Mouse (Mus musculus) forelimb bud, embryonic 11.5 days (tissue): ENCODE measurements at regions not wholly inside any gene's neighbourhood (a gene's known extent, or its start where the extent isn't known, plus 50 kb on each side); places are given as distances from the start of the nearest gene placed in this dataset.

ENCODE experiments used
- DNase-seq: peaks from one replicate; pipeline ENCODE4 v3.0.0-alpha.2; 2012; ENCODE audit warnings: low read depth, low spot score

GRCm38 (mm10) chr8:90192856-90193255 lies 155.3 kb downstream of the Tox3 start:
- no peak for DNase-seq

DNA sequence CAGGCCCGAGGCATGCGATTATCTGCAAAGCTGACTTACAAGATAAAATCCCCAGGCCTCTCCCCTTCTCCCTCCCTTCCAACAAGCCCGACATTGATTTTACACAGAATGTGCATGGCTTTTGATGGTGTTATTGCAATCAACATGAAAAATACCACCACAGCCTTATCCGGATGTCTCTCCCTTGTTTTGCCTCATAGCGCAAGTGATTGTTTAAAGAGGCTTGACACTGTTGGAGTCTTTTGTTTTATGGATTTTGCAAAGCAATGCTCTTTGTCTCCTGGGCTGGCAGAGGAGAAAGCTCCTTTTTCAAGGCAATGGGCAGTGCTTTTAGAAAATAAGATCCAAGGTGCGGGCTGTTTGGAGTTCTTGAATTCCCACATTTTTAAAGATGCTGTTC lies 165.3 kb downstream of the Tox3 start:
- DNase-seq: no peak

DNA sequence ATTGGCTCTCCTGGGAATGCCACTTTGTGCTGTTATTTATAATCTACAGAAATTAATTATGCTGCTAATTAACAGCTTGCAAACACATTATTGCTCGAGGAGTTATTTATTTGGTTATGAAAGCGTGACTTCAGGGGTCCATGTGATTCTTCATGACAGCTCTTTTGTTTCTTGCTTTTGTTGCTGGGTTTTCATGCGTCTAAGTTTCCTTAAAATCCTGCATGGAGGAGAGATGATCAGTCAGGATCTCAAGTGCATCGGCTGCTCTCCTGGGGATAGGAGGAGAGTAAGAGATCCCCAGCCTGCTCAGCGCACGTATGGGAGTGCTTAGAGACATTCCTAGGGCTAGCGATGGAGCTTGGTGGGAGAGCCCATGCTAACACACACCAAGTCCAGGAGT lies 171.4 kb downstream of the Tox3 start:
- DNase-seq: no peak

GRCm38 (mm10) chr8:90176335-90176734 lies 171.8 kb downstream of the Tox3 start:
- DNase-seq: no peak

DNA sequence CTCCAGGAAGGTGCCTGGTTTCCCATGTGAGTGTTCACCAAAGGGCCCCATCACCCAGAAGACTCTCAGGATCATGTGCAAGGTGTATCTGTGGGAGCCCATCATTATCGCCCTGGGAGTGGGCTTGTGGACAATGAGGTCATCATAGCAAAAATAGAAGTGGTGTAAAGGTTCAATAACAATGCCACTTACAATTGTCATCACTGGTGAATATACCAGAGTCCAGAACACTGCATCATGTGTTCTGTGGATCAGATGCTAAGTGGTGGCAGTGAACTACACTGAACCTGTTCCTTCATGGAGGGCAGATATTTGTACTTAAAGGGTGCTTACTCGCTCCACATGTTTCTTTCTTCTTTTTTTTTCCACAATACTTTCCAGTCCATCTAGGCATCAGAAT lies 181.5 kb downstream of the Tox3 start:
- no peak for DNase-seq

DNA sequence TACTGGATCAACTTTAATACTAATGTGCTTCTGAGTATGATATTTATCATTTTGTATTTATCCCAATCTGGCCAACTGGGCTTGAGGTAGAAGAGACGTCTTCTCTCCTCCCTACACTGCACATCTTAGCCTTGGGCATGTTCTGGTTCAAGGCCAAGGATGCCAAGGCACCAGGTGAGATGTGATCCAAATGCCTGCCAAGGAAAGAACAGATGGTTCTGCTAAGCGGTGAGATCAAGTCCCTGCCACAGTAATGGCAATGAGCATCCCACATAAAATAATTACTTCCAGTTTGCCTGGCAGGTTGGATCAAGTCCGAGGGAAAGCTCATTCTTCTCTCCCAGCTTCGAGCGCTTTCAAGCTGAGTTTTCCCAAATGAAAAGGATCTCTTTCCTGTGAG lies 196.7 kb downstream of the Tox3 start:
- DNase-seq: no peak

- DNase-seq: no peak
Measured at GRCm38 (mm10) chr8:90149903-90150302, 198.2 kb downstream of the Tox3 start.

GRCm38 (mm10) chr8:90134626-90135025 lies 213.5 kb downstream of the Tox3 start:
- DNase-seq: no peak

DNA sequence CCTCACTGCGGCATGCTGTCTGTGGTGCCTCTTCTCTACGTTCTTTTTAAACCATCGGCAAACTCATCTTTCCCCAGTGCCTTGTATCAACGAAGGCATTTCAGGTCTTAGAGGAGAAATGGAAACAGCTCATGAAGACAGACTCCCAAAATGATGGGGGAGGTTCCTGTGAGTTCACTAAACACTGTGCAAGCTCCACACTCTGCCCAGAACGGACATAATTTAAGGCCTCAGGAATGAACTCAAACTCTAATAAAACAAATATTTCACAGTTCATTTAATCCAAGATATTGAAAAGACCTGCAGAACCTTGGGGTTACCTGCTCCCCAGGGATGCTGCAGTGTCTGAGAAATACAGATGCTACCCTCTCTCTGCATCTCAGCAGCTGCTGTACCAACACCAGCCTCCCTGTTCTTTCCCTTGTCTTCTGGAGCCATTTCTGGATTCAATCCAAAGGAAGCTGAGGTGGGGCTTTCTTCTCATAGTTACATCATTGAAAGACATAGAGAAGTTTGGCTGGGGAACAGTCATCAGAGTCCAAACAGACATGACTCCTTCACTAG lies 217.4 kb downstream of the Tox3 start:
- DNase-seq: no peak

DNA sequence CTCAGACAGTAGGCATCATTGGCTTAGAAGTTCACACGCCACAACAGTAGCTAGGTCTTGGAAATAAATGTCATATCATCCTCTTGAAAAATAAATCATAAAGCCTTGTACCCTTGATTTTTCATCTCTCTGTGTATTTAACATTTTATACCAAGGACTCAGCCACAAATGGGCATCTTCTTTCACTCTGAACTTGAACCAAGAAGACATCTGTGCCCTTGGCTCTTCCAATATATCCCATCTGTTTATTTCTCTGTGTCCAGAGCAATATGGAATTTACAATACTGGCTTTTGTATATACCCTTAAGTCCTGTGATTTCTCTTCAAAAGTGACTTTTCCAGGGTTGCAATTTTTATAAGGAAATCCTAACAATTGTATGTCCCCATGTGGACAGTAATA lies 222.7 kb downstream of the Tox3 start:
- DNase-seq: no peak

- DNase-seq: no peak
Measured at GRCm38 (mm10) chr8:90123101-90123500, 225.0 kb downstream of the Tox3 start.

DNA sequence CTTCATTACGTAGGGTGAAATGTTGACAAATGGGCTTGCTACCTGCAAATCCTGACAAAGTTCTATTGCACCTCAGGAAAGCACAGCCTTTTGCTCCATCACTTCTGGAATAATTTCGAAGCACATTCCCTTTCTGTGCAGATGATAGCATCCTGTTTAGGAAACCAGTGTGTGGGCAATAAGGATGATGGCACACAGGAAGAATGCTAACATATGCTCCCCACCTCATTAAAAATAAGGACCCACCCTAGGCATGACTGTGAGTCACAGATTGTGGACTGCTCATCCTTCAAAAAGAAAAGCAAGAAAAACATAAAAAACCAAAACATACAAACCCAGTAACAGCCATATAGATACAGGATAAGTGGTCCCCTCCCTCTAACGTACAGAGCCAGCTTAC lies 226.2 kb downstream of the Tox3 start:
- no peak for DNase-seq

DNA sequence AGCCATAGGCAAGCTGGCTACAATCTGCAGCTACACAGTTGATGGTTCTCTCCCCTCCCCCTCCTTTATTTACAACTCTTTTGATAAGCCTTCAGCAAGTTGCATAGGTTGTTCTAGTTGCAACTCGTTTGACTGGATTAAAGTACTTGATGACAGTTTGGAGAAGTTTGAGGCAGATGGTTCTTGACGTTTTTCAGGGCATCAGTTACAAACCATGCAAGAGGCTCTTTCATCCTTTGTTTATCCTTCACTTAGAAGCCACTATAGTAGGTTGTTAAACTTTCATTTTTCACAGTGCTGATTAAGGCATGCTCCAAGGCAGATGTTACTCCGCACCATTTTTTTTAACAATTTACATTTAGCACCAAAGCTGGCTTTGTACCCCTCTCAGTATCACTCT lies 227.1 kb downstream of the Tox3 start:
- no peak for DNase-seq

DNA sequence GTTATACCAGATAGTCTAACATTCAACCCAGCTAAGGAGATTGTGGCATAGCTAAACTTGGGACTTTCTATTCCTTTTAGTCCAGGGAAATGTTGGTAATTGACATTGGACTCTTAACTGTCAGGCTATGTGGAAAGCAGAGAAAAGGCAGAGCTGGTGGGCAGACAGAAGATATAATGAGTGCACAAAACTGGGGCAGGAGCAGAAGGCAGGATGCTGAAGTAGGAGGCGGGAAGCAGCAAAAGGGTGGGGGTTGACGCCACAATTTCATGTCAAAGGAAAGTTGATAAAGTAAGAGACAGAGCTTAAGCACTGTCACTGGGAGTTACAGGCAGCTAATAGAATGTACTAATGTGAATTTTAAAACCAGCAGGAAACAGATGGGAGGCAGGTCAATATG lies 232.7 kb downstream of the Tox3 start:
- DNase-seq: no peak

DNA sequence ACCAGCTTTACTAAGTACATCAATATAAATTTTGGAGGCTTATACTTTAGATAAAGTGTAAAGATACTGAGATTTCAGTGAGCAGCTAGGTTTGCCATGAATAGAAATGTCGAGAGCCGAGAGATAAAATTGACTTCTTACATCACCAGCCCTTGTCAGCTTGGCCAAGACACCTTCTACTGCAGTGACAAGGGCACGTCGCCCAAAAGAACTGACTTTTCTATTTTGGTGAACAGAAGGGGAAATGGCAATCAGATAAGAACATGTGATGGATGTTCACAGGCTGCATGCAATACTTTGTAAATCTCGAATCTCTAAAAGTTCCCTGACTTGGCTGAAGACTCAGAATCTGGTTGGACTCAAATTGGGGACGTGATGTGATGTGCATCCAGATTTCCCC lies 247.6 kb downstream of the Tox3 start:
- DNase-seq: no peak

DNA sequence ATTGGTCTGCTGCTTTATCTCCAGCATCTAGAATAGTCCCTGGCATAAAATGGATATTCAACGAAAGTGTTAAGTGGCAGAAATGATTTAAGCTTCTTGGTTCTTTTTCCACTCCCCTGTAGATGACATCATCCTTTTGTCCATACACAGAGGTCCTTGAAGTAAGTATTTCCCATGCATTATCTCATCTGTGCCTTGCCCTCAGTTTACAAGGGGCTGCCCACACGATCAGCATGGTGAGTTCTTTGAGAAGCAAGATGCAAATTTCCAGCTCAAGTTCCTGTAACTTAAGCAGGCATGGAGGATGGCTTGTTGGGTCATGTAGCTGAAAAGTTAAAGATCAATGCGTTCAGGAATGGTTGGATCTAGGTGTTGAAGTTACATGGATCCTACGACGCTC lies 265.5 kb downstream of the Tox3 start:
- no peak for DNase-seq

- no peak for DNase-seq
Measured at GRCm38 (mm10) chr8:90076381-90076780, 271.8 kb downstream of the Tox3 start.

- no peak for DNase-seq
Measured at GRCm38 (mm10) chr8:90075796-90076195, 272.3 kb downstream of the Tox3 start.

GRCm38 (mm10) chr8:90070006-90070405 lies 278.1 kb downstream of the Tox3 start:
- no peak for DNase-seq

GRCm38 (mm10) chr8:90069411-90069993 lies 278.6 kb downstream of the Tox3 start:
- DNase-seq: peak; percentile 72

GRCm38 (mm10) chr8:90068441-90068840 lies 279.7 kb downstream of the Tox3 start:
- no peak for DNase-seq

DNA sequence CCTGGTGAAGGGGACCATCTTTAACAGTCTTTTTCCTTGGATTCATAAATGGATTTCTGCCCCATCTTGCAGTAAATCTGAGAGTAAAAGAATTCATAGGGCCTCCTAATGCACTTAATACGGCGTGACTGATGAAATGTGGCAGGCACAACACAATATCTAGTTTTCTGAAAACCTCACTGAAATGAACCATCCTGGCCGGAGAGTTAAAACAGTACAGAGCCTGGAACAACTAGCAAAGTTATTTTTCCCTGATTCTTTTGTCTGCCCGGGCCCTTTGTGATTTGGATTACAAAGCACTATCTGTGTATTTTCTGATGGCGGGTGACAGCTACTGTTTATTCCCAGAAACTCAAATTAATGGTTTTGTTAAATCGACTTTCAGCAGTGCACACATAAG lies 283.8 kb downstream of the Tox3 start:
- no peak for DNase-seq

DNA sequence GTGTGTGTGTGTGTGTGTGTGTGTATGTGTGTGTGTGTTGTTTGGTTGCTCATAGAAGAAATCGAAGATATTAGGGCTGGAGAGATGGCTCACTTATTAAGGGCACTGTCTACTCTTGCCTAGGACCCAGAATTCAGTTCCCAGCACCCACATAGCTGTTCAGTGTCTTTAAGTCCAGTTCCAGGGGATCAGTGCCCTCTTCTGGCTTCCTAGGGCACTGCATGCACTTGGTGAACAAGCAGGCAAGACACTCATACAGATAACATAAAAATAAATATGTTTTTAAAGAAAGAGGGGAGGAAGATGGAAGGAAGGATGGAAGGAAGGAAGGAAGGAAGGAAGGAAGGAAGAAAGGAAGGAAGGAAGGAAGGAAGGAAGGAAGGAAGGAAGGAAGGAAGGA lies 284.9 kb downstream of the Tox3 start:
- no peak for DNase-seq

GRCm38 (mm10) chr8:90058631-90059166 lies 289.4 kb downstream of the Tox3 start:
- DNase-seq: no peak
